Mouse (Mus musculus): ENCODE results near the gene Helz.

GRCm38 (mm10) chr11:107615696-107616095 is 68.0 kb downstream of the Helz start:
- no peak for TF ChIP-seq CTCF (IDR thresholded peaks at IDR 0.05; ENCODE audit: borderline replicate concordance, insufficient read depth, low read depth, low read length)
- no peak for TF ChIP-seq POLR2A (IDR thresholded peaks at IDR 0.05; ENCODE audit: borderline replicate concordance, insufficient read depth, low read length)

All from cerebellum, adult 2 months (tissue).